Mouse (Mus musculus) limb, embryonic 10.5 days (tissue): ENCODE results near the gene Cby3. TPM values are rescaled to one million over a fixed set of nuclear protein-coding genes. Genes with fewer than 3 reads are reported as not detected.

ENCODE experiments used
- DNase-seq: peaks from one replicate; pipeline ENCODE4 v3.0.0-alpha.2; 2017; ENCODE audit warnings: low spot score
- H3K27ac ChIP-seq: fragments of 300-500 bp; sonication (generic); 2 replicates; pipeline ENCODE4 v1.5.1; 2016; ENCODE audit warnings: mild to moderate bottlenecking
- H3K27me3 ChIP-seq: fragments of 300-500 bp; sonication (generic); 2 replicates; pipeline ENCODE4 v1.6.1; 2016; ENCODE audit warnings: low read depth, mild to moderate bottlenecking; ENCODE audit not compliant: poor library complexity, severe bottlenecking
- H3K36me3 ChIP-seq: fragments of 300-500 bp; sonication (generic); 2 replicates; pipeline ENCODE4 v1.6.1; 2016; ENCODE audit warnings: mild to moderate bottlenecking, moderate library complexity
- H3K4me1 ChIP-seq: fragments of 300-500 bp; sonication (generic); 2 replicates; pipeline ENCODE4 v1.6.1; 2016
- H3K4me3 ChIP-seq: fragments of 300-500 bp; sonication (generic); 2 replicates; pipeline ENCODE4 v1.5.1; 2016; ENCODE audit warnings: mild to moderate bottlenecking, moderate library complexity
- H3K9me3 ChIP-seq: fragments of 300-500 bp; sonication (generic); replicated peaks from 2 replicates; pipeline ENCODE4 v1.6.1; 2016; ENCODE audit warnings: mild to moderate bottlenecking
- WGBS: fragments of 180-500 bp; shearing (Covaris S2); methylation state at CpG from one replicate; pipeline ENCODE4 v1.1.7; 2016; 5-methylcytosine and 5-hydroxymethylcytosine counted together
- polyA plus RNA-seq: library from polyadenylated mRNA; unstranded; fragments of >200 nt; fragmentation: Nextera tagmentation; extraction: Ambion mirVana; gene quantifications from 2 replicates; pipeline ENCODE4 v1.2.1, GENCODE M21; 2016

Gene Cby3
- polyA plus RNA-seq, 1 experiment from 2014 or later, result 0.43 TPM

DNA sequence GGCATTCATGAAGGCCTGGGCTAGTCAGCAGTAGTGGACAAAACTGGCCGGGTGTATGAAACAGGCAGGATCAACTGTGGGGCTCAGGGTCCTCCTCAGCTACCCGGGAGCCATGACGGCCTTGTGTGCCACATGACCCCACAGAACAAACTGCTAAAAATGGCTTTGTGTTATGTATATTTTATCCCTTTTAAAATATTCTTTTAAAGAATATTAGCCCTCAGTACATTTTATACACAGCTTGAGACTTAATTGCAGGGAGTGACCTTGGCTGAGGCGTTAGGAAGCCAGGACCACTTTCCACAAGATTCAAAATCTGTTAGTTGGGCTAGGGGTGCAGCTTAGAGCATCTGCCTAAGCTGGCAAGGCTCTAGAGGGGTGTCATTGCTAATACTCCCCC, 16.7 kb downstream of the Cby3 start:
- peaks cover 9% of the 10 kb centered on the region for H3K4me1 ChIP-seq
- H3K9me3 ChIP-seq, result no peaks in the 10 kb centered on the region
- H3K27me3 ChIP-seq, result no peaks in the 10 kb centered on the region
- no peak for DNase-seq
- no peaks in the 10 kb centered on the region for H3K36me3 ChIP-seq
- peak overlapping the region; percentile 46; the same call in 1 of the 2 replicates for H3K4me3 ChIP-seq
- WGBS, result 72% methylated on average over 4 of the region's 4 CpGs
- H3K27ac ChIP-seq, result peak overlapping the region; percentile 82

DNA sequence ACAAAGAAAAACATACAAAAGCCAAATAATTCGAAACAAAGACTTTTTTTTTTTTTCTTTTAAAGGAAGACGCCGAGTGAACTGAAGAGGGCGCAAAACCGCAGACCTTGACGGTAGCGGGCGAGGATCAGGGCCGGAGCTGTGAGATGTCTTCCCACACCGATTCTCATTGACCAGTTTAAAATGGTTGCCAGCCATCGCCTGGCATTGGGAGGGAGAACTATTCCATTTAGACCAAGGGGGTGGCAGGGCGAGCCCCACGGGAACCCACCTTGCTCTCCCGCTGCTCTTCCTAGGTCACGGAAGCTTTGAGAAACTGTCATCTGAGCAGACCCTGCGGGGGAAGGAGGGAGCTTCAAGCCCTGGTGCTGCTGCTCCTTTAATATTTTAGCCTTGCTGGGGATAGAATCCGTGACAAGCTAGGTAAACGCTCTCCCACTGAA, 17.2 kb downstream of the Cby3 start:
- Histone ChIP-seq H3K4me3 (peak overlapping the region; percentile 46), H3K27ac (peak overlapping the region; percentile 82), H3K4me1 (peaks cover 14% of the 10 kb centered on the region), H3K27me3 (no peaks in the 10 kb centered on the region), H3K36me3 (no peaks in the 10 kb centered on the region), H3K9me3 (no peaks in the 10 kb centered on the region)
- 3% methylated on average over 18 of the region's 18 CpGs for WGBS
- peak; percentile 80 for DNase-seq

DNA sequence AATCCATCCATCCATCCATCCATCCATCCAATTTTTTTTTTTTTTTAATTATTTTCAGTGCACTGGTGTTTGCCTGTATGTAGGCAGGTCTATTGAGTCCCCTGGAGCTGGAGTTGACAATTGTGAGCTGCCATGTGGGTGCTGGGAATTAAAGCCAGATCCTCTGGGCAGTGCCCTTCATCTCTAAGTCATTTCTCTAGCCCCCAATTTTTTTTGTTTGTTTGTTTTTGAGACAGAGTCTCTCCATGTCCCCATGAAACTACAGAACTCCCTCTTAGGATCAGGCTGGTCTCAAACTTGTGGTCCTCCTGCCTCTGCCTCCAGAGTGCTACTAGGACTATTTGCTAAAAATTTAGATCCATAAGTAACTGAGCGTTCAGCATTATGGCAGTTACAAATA, 17.6 kb downstream of the Cby3 start:
- no peaks in the 10 kb centered on the region for H3K36me3 ChIP-seq
- H3K27ac ChIP-seq, result peak overlapping the region; percentile 82; the same call in 1 of the 2 replicates
- peaks cover 18% of the 10 kb centered on the region for H3K4me1 ChIP-seq
- WGBS, result 96% methylated on average over 1 of the region's 1 CpGs
- H3K4me3 ChIP-seq, result no peak overlapping the region
- DNase-seq, result no peak
- no peaks in the 10 kb centered on the region for H3K9me3 ChIP-seq
- H3K27me3 ChIP-seq, result no peaks in the 10 kb centered on the region

DNA sequence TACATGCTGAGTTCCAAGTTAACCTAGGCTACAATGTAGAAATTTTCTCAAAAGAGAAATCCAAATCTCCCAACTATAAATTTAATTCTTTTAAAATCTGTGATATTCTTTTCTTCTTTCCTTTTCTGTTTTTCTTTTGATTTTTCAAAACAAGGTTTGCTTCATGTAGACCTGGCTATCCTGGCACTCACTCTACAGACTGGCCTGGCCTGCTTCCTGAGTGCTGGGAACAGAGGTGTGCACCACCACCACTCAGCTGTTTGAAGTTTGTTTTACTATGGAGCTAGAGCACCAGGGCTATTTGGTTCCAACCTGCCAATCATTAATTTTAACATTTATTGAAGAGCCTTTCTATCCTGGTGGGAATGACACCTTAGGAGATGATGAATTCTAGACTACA, 18.8 kb downstream of the Cby3 start:
- H3K27ac ChIP-seq, result no peak overlapping the region
- DNase-seq, result no peak
- no peaks in the 10 kb centered on the region for H3K9me3 ChIP-seq
- no peak overlapping the region for H3K4me3 ChIP-seq
- H3K4me1 ChIP-seq, result peaks cover 18% of the 10 kb centered on the region
- no peaks in the 10 kb centered on the region for H3K27me3 ChIP-seq
- H3K36me3 ChIP-seq, result no peaks in the 10 kb centered on the region

DNA sequence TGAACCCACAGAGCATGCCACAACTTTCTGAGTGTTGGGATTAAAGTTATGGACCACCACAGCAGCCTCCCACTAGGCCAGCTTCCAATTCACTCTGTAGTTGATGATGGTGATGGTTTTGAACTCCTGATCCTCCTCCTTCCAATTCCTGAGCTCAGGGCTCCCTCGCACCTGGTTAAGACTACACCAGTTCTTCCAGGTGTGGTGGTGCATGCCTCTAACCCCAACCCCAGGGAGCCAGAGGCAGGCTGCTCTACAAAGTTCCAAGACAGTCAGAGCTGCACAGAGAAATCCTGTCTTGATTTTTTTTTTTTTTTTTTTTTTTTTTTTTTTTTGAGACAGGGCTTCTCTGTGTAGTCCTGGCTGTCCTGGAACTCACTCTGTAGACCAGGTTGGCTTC, 19.4 kb downstream of the Cby3 start:
- peaks cover 18% of the 10 kb centered on the region for H3K4me1 ChIP-seq
- no peak overlapping the region for H3K4me3 ChIP-seq
- DNase-seq, result no peak
- 97% methylated on average over 1 of the region's 1 CpGs for WGBS
- peaks cover 3% of the 10 kb centered on the region for H3K36me3 ChIP-seq
- no peaks in the 10 kb centered on the region for H3K27me3 ChIP-seq
- no peak overlapping the region for H3K27ac ChIP-seq
- no peaks in the 10 kb centered on the region for H3K9me3 ChIP-seq

DNA sequence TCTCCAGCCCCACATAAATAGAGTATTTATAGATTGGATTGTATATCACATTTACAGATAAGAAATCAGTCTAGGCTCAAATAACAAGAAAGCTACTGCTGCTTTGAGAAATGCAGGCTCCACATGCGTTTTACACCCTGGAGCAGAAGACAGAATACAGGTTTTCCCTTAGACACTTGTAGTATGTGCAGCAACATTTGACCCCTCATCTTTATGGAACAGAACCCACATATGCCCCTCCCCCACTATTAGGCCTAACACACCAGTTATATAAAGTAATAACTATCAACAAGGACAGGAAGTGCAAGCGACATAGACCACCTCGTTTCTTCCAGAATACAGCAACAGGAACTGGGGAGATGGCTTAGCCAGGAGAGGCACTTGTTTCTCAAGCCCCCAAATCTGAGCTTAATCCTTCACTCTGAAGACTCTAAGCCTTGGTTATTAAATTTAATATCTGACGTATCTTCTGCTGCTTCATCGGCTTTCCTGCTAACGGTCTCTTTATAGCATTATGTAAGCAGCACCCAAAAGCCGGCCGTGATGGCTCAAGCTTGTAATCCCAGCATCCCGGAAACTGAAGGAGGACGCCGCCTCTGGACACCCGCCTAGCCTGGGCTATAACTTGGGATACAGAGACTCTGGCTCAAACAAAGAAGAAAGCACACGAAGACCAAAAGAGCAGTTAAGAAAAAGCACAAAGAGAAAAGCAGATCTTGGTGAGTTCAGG, 20.2 kb downstream of the Cby3 start:
- Histone ChIP-seq H3K4me3 (no peak overlapping the region), H3K36me3 (peaks cover 11% of the 10 kb centered on the region), H3K27me3 (no peaks in the 10 kb centered on the region), H3K9me3 (no peaks in the 10 kb centered on the region), H3K27ac (no peak overlapping the region), H3K4me1 (peaks cover 21% of the 10 kb centered on the region)
- WGBS, result 90% methylated on average over 13 of the region's 13 CpGs
- DNase-seq, result no peak

DNA sequence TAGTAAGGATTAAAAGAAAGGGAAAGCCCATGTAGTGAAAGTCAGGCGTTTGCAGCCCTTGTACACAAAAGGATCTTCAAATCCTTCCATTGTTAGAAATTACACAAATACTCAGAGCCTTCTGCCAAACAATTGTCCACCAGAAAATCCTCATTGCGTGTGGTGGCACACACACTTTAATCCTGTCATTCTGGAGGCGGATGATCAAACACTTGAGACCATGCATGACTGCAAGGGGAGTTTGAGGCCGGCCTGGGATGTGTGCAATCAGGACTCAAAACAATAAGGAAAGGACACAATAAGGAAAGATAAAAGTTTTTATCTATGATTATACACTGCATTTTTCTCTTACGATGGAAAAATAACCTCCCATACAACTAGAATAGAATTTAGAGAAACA, 21.2 kb downstream of the Cby3 start:
- WGBS, result 88% methylated on average over 5 of the region's 5 CpGs
- Histone ChIP-seq H3K36me3 (peaks cover 21% of the 10 kb centered on the region), H3K27me3 (no peaks in the 10 kb centered on the region), H3K4me3 (no peak overlapping the region), H3K27ac (no peak overlapping the region), H3K9me3 (no peaks in the 10 kb centered on the region), H3K4me1 (peaks cover 29% of the 10 kb centered on the region)
- DNase-seq, result no peak

DNA sequence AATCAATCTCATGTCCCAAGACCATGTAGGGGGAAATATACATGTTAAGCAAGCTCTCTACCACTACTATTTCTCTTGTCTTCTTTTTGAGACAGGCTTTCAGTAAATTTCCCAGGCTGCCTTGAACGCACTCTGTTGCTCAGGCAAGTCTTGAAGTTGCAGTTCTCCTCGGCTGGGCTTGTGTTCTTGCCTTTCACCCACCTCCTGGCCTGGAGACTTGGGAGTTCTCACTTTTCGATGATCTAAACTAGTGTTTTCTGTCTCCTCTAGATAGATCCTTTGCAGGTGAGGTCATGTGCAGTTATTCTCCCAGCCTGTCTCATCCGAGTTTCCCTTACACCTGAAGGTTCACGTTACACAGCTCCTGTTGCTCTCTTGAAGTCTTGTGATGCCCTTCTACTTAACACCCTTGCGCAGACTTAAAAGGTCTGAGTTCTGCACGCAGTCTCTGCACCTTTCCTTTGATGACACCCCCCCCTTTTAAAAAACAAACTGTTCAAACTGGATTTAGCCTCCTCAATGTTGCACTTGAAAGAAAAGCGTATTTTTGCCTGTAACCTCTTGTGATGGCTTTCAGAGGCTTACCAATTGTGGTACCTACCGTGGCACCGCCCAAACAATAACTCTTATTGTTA, 22.0 kb downstream of the Cby3 start:
- Histone ChIP-seq H3K4me3 (peak overlapping the region; percentile 89), H3K36me3 (peaks cover 30% of the 10 kb centered on the region), H3K27me3 (no peaks in the 10 kb centered on the region), H3K9me3 (no peaks in the 10 kb centered on the region), H3K27ac (peak overlapping the region; percentile 97), H3K4me1 (peaks cover 26% of the 10 kb centered on the region)
- 22% methylated on average over 10 of the region's 10 CpGs for WGBS
- DNase-seq, result no peak

DNA sequence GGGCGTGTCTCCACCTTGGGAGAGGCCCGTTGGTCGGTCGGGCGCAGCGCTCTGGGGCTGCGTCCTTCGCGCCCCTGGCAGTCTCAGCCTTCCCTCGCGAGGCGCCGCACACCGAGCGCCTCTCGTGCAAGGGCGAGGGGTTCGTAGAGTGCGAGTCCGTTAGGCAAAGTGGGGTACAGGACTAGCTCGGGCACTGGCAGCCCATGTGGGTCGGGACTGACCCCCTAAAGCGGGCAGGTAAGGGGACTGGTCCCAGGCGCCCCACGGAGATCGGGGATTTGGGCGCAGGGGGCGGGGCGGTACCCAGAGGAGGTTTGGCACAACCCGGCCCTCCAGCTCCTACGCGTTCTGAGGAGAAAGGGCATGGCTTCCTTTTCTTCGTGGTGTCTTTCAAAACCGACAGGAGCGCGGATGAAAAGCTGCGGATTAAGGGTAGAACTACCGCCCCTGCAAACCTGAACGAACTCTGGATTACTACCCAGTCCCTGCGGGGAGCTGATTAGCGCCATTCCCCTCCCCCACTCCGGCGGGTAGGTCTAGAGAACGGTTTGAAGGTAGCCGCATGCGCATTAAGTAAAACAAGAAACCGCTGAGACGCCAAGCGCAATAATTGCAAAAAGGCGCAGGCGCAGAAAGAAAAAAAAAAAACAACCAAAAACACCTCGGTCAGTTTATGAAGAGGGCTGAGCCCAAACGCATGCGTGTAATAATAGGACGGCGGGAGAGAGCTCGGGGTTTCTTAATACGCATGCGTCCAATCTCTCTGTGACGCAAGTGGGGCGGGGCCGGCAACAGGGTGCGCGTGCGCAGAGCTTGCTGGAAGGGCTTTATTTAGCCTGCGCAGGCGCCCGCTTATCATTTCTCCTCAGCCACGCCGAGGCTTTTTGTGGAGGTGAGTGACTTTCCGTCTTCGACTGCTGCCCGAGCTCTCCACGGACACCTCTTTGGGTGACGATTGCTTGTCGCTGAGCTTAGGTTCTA, 22.9 kb downstream of the Cby3 start, which contains the start of gene Hnrnph1:
TSS of gene Hnrnph1 (plus strand) at position 80 of the 981 bp plus-strand sequence.
- H3K27ac ChIP-seq, result peak within 1 kb of the TSS; percentile 97
- peak; percentile 99 for DNase-seq
- no peaks in the 10 kb centered on the region for H3K9me3 ChIP-seq
- H3K36me3 ChIP-seq, result peaks cover 39% of the 10 kb centered on the region
- H3K4me3 ChIP-seq, result peak within 1 kb of the TSS; percentile 89
- WGBS, result under 1% methylated on average over 76 of the region's 76 CpGs
- no peaks in the 10 kb centered on the region for H3K27me3 ChIP-seq
- H3K4me1 ChIP-seq, result peaks cover 24% of the 10 kb centered on the region

DNA sequence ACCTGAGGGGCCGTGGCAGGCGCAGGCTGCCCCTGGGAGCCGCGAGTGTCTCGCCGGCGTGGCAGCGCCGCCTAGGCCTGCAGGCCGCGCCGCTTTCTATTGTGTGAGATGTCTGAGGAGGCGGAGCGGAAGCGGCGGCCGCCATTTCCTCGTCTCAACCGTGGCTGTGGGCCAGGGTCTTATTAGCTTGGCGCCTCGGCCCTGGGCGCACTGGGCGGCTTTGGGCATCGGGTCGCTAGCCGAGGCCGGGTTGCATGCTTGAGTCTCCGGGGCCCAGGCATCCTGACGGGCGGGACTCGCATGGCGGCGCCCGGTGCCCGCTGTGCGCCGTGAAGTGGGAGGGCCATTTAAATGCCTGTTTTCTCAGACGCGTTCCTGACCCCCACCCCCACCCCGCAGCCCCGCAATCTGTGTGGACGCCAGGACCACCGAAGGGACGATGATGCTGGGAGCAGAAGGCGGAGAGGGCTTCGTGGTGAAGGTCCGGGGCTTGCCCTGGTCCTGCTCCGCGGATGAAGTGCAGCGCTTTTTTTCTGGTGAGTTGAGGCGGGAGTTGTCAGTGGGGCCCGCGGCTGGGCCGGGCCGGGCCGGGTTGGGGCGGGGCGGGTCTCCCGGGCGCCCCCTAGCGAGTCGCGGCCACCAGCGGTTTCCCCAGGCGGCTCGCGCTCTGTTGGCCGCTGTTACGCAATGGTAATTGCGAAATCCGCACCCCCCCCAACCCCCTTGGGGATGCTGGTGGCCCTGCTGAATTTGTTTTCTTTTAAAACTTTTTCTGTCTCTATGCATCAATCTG, 23.8 kb downstream of the Cby3 start:
- peak overlapping the region; percentile 97 for H3K27ac ChIP-seq
- WGBS, result under 1% methylated on average over 71 of the region's 71 CpGs
- H3K36me3 ChIP-seq, result peaks cover 48% of the 10 kb centered on the region
- no peaks in the 10 kb centered on the region for H3K27me3 ChIP-seq
- peak; percentile 89 for DNase-seq
- peak overlapping the region; percentile 89 for H3K4me3 ChIP-seq
- no peaks in the 10 kb centered on the region for H3K9me3 ChIP-seq
- peaks cover 24% of the 10 kb centered on the region for H3K4me1 ChIP-seq

DNA sequence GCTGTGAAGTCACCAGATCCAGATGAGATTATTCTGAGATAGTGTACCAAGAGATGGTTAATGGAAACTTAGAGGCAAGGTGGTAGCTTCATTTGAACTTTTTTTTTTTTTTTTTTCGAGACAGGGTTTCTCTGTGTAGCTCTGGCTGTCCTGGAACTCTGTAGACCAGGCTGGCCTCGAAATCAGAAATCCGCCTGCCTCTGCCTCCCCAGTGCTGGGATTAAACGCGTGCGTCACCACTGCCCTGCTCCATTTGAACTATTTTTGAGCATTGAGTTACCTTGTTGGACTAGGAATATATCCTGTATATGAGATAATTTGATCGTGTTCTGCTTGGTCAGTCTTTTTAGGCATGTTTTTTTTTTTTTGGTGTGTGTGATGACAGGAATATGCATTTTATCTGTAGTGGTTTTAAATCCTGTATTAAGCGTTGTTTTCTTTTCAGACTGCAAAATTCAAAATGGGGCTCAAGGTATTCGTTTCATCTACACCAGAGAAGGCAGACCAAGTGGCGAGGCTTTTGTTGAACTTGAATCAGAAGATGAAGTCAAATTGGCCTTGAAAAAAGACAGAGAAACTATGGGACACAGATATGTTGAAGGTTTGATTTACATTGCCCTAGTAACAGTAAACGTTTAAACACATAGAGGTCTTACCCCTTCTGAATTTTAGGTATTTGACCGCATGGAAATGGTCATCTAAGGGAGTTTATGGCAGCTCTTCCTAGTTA, 24.9 kb downstream of the Cby3 start:
- Histone ChIP-seq H3K4me3 (peak overlapping the region; percentile 89), H3K4me1 (peaks cover 24% of the 10 kb centered on the region), H3K9me3 (no peaks in the 10 kb centered on the region), H3K27me3 (no peaks in the 10 kb centered on the region), H3K27ac (no peak overlapping the region), H3K36me3 (peaks cover 59% of the 10 kb centered on the region)
- no peak for DNase-seq
- WGBS, result 73% methylated on average over 12 of the region's 12 CpGs
